Mouse (Mus musculus) cerebellum, adult 11-12 months (tissue): ENCODE measurements around the gene Gm45717.

Experiments
- DNase-seq: peaks from one replicate; pipeline ENCODE4 v3.0.0; 2022

Gene Gm45717

DNA sequence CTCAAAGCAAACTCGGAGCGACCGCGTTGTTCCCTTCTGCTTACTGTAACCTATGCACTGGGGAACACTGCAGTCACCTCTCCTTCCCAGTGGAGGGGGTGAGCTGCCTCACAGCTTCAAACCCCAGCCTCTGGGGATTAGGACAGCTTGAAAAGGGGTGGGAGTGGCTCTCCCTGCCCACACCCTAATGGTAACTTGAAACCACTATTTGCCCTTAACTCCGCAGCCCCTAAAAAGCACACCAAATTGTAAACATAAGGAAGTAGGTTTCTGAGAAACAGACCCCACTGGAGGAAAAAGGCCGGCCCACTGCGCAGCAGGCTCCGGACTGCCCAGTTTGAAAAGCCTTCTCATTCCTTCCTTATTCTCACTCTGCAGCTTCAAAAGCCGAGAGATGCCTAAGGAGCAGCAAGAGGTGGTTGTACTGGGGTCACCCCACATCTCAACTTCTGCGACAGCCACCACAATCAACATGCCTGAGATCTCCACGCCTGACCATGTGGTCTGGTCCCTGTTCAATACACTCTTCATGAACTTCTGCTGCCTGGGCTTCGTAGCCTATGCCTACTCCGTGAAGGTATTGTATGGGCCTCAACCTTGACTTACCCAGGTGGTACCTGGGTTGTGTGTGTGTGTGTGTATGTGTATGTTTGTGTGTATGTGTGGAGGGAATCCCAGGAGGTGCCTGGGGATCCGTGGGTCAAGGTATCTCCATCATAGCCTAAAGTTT lies 12.3 kb upstream of the Gm45717 start:
- no peak for DNase-seq

DNA sequence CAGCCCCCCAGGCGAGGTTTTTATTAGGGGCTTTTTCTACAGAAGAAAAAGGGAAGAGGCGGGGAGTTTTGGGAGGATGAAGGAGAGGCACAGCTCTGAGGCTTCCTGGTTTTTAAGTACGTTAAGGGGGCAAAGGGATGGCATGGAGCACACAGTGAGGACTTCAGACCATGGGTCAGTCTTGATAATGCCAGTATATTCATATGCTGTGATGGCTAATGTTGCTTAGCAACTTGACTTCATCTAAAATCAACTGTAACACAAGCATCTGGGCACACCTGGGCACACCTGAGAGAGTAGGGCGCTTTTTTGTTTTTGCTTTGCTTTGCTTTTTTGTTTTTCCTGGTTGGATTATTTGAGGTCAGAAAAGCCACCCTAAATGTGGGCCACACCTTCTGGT lies 11.2 kb upstream of the Gm45717 start, which contains the start of gene Ifitm1:
TSS of gene Ifitm1 (plus strand) at position 301 of the 400 bp plus-strand sequence.
- no peak for DNase-seq

GRCm38 (mm10) chr7:140962733-140963132 lies 7.0 kb upstream of the Gm45717 start:
- DNase-seq = no peak

DNA sequence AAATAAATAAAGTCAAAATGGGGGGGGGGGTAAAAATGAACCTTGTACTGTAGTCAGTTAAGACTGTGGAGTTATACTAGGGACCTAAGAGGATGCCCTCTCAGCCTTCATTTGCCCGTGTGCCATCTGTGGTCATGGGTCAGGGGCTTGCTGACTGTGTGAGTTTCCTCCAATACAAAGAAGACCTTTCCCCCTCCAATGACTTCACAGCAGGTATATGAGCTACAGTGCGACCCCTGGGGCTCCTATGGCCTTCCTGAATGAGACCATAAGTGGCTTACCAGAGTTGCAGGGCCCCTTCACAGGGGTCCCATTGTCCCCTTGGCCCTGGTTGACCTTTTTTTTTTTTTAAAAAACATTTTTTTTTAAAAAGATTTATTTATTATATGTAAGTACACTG lies 5.7 kb upstream of the Gm45717 start:
- DNase-seq = no peak

GRCm38 (mm10) chr7:140960026-140960425 lies 4.3 kb upstream of the Gm45717 start:
- DNase-seq = no peak

- no peak for DNase-seq
These were observed 3.6 kb upstream of the Gm45717 start for GRCm38 (mm10) chr7:140959181-140959901.

DNA sequence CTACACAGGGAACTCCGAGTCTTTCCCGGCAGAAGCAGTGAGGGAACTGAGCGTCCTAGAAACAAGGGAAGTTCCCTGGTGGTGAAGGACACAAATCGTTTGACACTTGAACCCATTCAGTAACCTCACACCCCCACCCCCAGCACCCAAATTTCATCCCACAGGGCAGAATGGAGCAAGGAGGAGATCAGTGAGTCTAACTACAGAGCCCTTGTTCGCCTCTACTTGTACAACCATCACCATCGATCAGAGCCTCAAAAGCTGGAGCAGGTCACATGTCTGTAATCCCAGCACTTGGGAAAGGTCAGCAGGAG lies 776 bp upstream of the Gm45717 start:
- DNase-seq = no peak

DNA sequence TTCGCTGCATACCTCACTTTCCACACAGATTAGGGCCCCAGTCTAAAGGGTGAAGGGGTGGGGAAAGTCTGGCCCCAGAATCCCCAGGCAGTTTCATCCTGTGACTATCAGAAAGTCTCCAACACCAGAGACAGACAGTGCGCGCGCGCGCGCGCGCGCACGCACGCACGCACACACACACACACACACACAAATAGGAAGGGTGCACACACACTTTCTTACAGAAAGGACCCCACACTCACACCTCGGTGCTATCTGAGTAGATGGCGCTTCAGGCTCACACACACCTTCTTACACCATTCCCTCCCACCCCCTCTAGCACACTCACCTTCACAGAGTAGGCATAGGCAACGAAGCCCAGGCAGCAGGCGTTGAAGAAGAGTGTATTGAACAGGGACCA lies 395 bp downstream of the Gm45717 start:
- DNase-seq = no peak

DNA sequence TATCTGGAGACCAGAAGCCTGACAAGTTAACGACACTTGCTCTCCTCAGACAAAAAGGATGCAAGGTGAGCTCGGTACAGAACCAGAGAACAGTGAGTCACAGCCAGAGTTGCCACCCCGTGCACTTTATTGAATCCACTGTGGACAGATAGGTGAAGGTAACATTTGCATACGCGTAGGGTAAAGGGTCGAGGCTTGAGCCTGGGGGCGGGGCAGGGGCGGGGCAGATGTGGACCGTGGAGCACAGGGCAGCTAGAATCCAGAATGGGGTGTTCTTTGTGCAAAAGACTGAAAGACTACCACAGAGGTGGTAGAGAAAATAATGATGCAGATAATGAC lies 1.0 kb downstream of the Gm45717 start:
- no peak for DNase-seq

DNA sequence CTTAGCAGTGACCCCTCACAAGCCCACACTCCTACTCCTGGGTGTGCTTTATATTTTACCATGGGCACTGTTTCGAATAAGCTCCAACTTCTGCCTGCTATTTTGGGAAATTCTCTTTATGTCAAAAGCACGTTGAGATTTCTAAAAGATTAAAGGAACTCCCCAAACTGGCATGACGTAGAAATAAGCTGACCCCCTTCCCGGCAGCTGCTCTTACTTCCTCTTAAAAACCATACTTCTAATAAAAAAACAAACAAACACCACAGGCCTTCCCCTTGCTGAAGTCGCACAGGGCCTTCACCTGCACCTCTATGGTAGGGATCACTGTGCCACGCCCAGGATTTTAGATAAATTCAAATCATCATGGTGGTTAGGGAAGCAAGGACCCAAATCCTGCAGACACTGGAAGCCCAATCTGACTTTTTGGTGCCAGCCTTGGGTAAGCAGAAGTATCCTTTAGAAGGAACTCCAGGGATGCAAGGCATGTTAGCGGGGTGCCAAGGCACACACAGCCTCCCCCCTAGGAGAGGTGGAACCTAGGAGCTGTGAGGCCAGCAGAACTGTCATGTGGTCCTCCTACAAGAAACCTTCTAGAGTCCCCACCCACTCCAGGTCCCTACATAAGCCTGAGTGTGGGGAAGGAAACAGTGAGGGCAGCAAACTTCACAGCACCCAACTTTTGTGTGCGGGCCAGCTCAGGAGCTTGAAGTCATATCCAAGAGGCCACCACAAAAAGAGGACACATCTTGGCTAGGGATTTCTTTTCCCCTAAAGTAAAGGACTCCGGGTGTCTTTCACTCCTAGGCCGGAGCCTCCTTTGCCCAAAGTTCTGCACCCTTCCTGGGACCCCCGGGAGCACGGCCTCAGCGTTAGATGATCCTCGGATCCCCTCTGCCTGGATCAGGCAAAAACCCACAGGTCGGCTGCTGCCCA lies 1.7 kb downstream of the Gm45717 start:
- DNase-seq = no peak

DNA sequence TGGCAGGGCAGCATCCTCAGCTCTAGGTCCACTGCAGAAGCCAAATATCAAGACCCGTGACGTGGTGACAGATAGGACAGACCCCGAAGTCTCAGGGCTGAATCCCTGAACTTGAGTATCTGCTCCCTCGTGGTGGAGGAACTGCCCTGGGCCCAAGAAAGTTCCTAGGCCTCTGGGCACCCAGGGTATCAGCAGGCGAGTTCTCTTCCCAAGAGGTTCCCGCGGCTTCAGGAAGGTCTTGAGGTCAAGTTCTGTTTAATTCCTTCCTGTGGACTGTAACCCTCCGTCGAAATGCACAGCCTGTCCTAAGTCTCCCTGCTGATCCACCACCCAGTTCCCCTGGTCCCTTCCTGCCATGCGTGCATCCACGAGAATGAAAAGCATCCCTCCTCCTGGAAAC lies 2.6 kb downstream of the Gm45717 start:
- no peak for DNase-seq

- no peak for DNase-seq
These were observed 3.3 kb downstream of the Gm45717 start for GRCm38 (mm10) chr7:140952441-140952840.

- no peak for DNase-seq
These were observed 4.0 kb downstream of the Gm45717 start for GRCm38 (mm10) chr7:140951765-140952164.

GRCm38 (mm10) chr7:140951051-140951450 lies 4.7 kb downstream of the Gm45717 start:
- DNase-seq = no peak

GRCm38 (mm10) chr7:140949824-140950530 lies 5.8 kb downstream of the Gm45717 start, which contains the start of gene Ifitm5:
Ifitm5 (minus strand) TSS chr7:140950291.
- DNase-seq = no peak

GRCm38 (mm10) chr7:140949255-140949654 lies 6.5 kb downstream of the Gm45717 start:
- DNase-seq = no peak

DNA sequence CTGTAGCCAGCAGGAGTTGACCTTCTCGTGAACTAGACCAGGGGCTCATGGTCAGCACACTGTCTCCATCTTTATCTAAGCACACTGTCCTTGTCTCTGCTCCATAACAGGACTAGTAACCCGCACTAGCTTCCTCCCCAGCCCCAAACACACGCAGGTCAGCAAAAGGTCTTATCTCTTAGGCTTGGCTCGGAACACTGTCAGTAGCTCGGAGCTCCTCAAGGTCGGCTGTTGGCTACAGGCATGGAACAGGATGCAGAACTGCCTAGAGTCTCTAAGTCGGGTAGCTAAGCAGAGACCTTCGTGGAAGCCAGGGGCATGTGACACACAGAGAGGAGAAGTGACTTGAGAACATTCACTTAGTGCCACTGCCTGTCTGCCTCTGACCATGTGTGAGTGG lies 7.6 kb downstream of the Gm45717 start:
- no peak for DNase-seq

DNA sequence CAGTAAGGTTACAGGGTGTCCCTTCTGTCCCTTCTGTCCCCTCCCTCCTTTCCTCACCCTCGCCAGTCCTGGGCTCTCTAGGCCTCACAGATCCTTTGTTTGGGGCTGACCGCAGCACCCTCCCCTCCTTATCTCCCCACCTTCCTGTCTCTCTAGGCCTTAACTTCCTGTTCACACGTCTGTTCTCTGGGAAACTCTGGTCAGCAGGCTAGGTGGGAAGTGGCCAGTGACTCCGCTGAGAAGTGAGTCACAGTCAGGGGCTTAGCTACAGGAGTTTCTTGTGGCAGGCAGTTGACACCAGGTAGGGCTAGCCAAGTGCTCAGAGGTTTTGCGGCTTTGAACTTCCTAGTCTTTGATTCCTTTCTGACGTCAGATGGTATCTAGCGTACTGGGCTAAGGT lies 8.8 kb downstream of the Gm45717 start:
- DNase-seq = no peak

DNA sequence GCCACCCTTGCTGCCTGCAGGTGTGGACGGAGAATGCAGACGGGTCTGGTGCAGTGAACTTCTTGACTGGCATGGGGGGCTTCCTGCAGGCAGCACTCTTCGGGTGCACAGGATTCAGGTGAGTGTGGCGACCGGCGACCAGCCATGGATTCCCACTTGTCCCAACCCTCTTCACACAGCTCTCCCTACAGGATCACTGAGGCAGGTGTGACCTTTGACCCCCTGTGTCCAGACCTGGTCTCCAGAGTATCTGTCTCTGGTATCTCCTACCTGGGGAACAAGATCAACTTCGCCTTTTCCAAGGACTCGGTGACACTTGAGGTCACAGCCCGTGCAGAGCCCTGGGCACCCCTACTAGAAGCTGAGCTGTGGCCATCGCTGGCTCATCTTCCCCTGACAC lies 9.4 kb downstream of the Gm45717 start:
- DNase-seq = no peak

DNA sequence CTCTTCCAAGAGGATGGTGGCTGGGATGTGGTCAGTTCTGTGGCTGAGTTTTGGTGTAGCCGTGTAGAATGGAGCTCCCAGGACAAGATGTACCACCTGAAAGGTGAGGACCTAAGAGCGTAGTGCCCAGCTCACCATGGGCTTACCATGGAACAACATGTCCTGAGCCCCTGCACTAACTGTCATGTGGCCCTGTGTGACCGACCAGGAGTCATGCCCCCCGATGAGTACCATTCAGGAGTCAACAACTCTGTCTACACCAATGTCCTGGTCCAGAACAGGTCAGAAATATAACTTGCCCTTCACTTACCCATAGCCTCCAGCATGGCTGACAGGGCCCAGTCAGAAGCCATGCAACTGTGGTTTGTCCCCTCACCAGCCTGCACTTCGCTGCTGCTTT lies 10.5 kb downstream of the Gm45717 start:
- DNase-seq = no peak

DNA sequence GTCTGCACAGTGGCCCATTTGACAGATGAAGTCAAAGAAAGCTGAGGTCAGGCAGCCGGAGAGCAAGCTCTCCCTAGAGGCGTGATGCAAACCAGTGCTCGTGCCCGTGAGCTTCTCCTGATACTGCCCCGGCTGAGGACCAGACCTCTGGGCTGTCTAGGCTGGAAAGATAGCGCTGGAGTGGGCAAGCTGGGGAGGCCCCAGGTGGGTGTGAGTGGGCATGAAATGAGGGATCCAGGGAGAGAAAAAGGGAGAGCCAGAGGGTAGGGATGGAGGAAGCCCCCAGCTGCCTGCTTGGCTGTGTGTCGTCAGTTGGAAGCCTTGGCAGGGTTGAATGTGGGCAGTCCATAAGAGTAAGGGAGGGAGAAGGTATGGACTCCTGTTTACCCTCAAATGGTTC lies 11.5 kb downstream of the Gm45717 start:
- no peak for DNase-seq

GRCm38 (mm10) chr7:140943356-140943755 lies 12.4 kb downstream of the Gm45717 start:
- no peak for DNase-seq

DNA sequence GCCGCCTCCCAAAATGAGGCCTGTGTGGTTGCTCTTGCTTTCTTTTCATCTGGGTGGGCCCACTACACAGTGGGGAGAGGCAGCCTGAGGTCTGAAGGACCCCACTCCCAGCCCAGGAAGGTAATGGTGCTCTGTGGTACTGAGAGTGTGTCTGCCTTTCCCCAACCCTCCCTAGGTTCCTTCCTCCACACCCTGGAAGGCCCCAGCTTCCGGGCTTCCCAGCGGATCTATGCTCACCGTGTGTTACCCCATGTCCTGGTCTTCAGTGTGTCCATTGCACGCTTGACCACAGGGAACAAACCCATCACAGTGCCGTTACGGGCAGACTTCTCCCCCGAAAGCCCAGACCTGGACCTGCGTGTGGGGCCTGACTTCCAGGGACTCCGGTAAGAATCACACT lies 12.9 kb downstream of the Gm45717 start:
- DNase-seq = no peak
